Mouse (Mus musculus) embryonic facial prominence, embryonic 14.5 days (tissue): ENCODE results near the gene Ankrd13a. TPM values are rescaled to one million over a fixed set of nuclear protein-coding genes. Genes with fewer than 3 reads are reported as not detected.
"Not testable (repeated sequence)": the region's sequence is repeated elsewhere in the genome, so short reads cannot be mapped to it uniquely, and the experiment has no call there.

ENCODE experiments used
- ATAC-seq: fragments of 200-750 bp; cut with Nextera tagmentation; 2 replicates; pipeline ENCODE4 v1.8.0; 2017; ENCODE audit warnings: low read depth, moderate number of reproducible peaks, moderate TSS enrichment
- DNase-seq: peaks from one replicate; pipeline ENCODE4 v3.0.0-alpha.2; 2015; ENCODE audit warnings: low spot score
- H3K27ac ChIP-seq: fragments of 300-500 bp; sonication (generic); replicated peaks from 2 replicates; pipeline ENCODE4 v1.5.1; 2014; ENCODE audit warnings: low read depth, mild to moderate bottlenecking, low read length, moderate library complexity
- H3K27me3 ChIP-seq: fragments of 300-500 bp; sonication (generic); replicated peaks from 2 replicates; pipeline ENCODE4 v1.6.1; 2014; ENCODE audit warnings: low read length; ENCODE audit not compliant: control insufficient read depth, insufficient read depth
- H3K36me3 ChIP-seq: fragments of 300-500 bp; sonication (generic); 2 replicates; pipeline ENCODE4 v1.6.1; 2014; ENCODE audit warnings: low read length, mixed read lengths; ENCODE audit not compliant: control insufficient read depth, insufficient read depth
- H3K4me1 ChIP-seq: fragments of 300-500 bp; sonication (generic); 2 replicates; pipeline ENCODE4 v1.6.1; 2014; ENCODE audit warnings: antibody characterized with exemption, low read length; ENCODE audit not compliant: control insufficient read depth, insufficient read depth
- H3K4me2 ChIP-seq: fragments of 300-500 bp; sonication (generic); 2 replicates; pipeline ENCODE4 v1.6.1; 2014; ENCODE audit warnings: low read depth, mild to moderate bottlenecking, low read length, moderate library complexity, mixed read lengths
- H3K4me3 ChIP-seq: fragments of 300-500 bp; sonication (generic); 2 replicates; pipeline ENCODE4 v1.5.1; 2014; ENCODE audit warnings: low read depth, mild to moderate bottlenecking, low read length
- H3K9ac ChIP-seq: fragments of 300-500 bp; sonication (generic); 2 replicates; pipeline ENCODE4 v1.6.1; 2014; ENCODE audit warnings: low read depth, mild to moderate bottlenecking, low read length, moderate library complexity, mixed read lengths
- H3K9me3 ChIP-seq: fragments of 300-500 bp; sonication (generic); 2 replicates; pipeline ENCODE4 v1.6.1; 2016; ENCODE audit warnings: low read length; ENCODE audit not compliant: control insufficient read depth
- WGBS: fragments of 180-500 bp; shearing (Covaris S2); extraction: QIAGEN DNeasy Blood & Tissue Kit; methylation state at CpG from one replicate; pipeline ENCODE4 v1.1.7; 2014; 5-methylcytosine and 5-hydroxymethylcytosine counted together
- polyA plus RNA-seq: library from polyadenylated mRNA; unstranded; fragments of >200 nt; fragmentation: Nextera tagmentation; extraction: Ambion mirVana; gene quantifications from 2 replicates; pipeline ENCODE4 v1.2.1, GENCODE M21; 2014

The Ankrd13a gene
- polyA plus RNA-seq, 1 experiment from 2014 or later: 61.4 TPM

GRCm38 (mm10) chr5:114818124-114818523, 43.6 kb downstream of the Ankrd13a start:
- Histone ChIP-seq H3K9ac (no peak overlapping the region), H3K4me3 (no peak overlapping the region), H3K27ac (no peak overlapping the region), H3K27me3 (no peaks in the 10 kb centered on the region), H3K9me3 (peaks cover 18% of the 10 kb centered on the region; the same call in 1 of the 2 replicates), H3K4me2 (no peak overlapping the region), H3K36me3 (peaks cover 7% of the 10 kb centered on the region), H3K4me1 (no peaks in the 10 kb centered on the region)
- 83% methylated on average over 11 of the region's 11 CpGs for WGBS
- DNase-seq (no peak), ATAC-seq (no peak)

- 9% methylated on average over 38 of the region's 53 CpGs for WGBS
- H3K4me1 ChIP-seq: 0 out of 2 replicates have a peak, but pooled peaks cover 3% of the 10 kb centered on the region
- H3K4me3 ChIP-seq: peak within 1 kb of the TSS; percentile 59
- H3K9ac ChIP-seq: peak within 1 kb of the TSS; percentile 65
- peaks cover 12% of the 10 kb centered on the region; the same call in 1 of the 2 replicates for H3K9me3 ChIP-seq
- DNase-seq (peak; percentile 93), ATAC-seq (peak; percentile 88)
- peak within 1 kb of the TSS; percentile 69 for H3K27ac ChIP-seq
- peak within 1 kb of the TSS; percentile 53 for H3K4me2 ChIP-seq
- H3K36me3 ChIP-seq: peaks cover 7% of the 10 kb centered on the region
- H3K27me3 ChIP-seq: no peaks in the 10 kb centered on the region
These were observed 48.6 kb downstream of the Ankrd13a start, which contains the start of gene 1500011B03Rik for GRCm38 (mm10) chr5:114822796-114823688. Gene 1500011B03Rik, minus strand, starts transcription at chr5:114823468.

- Histone ChIP-seq H3K27ac (no peak overlapping the region), H3K4me3 (no peak overlapping the region), H3K9me3 (peaks cover 12% of the 10 kb centered on the region; the same call in 1 of the 2 replicates), H3K9ac (no peak overlapping the region), H3K36me3 (peaks cover 7% of the 10 kb centered on the region), H3K4me2 (0 out of 2 replicates have a peak overlapping the region, but pooled peaks have one; percentile 8), H3K27me3 (no peaks in the 10 kb centered on the region), H3K4me1 (0 out of 2 replicates have a peak, but pooled peaks cover 3% of the 10 kb centered on the region)
- ATAC-seq (no peak), DNase-seq (no peak)
- WGBS: 19% methylated on average over 9 of the region's 9 CpGs
These were observed 49.7 kb downstream of the Ankrd13a start for GRCm38 (mm10) chr5:114824197-114824596.

- Histone ChIP-seq H3K9me3 (peaks cover 12% of the 10 kb centered on the region; the same call in 1 of the 2 replicates), H3K27ac (no peak overlapping the region)
- peak; percentile 88 for ATAC-seq
These were observed 51.7 kb downstream of the Ankrd13a start for GRCm38 (mm10) chr5:114825978-114826691.

GRCm38 (mm10) chr5:114827427-114827826, 53.0 kb downstream of the Ankrd13a start:
- no peaks in the 10 kb centered on the region for H3K27me3 ChIP-seq
- no peak overlapping the region for H3K4me2 ChIP-seq
- no peaks in the 10 kb centered on the region for H3K36me3 ChIP-seq
- H3K4me3 ChIP-seq: no peak overlapping the region
- DNase-seq (no peak), ATAC-seq (no peak)
- no peak overlapping the region for H3K27ac ChIP-seq
- WGBS: 85% methylated on average over 12 of the region's 12 CpGs
- 0 out of 2 replicates have a peak, but pooled peaks cover 3% of the 10 kb centered on the region for H3K4me1 ChIP-seq
- H3K9me3 ChIP-seq: peaks cover 1% of the 10 kb centered on the region; the same call in 1 of the 2 replicates
- H3K9ac ChIP-seq: no peak overlapping the region

More at GRCm38 (mm10) chr5:114825978-114826691, 51.7 kb downstream of the Ankrd13a start:
- Histone ChIP-seq H3K27me3 (no peaks in the 10 kb centered on the region), H3K9ac (peak overlapping the region; percentile 56), H3K4me1 (0 out of 2 replicates have a peak, but pooled peaks cover 3% of the 10 kb centered on the region), H3K36me3 (peaks cover 7% of the 10 kb centered on the region), H3K4me2 (peak overlapping the region; percentile 69), H3K4me3 (peak overlapping the region; percentile 40)
- 8% methylated on average over 23 of the region's 27 CpGs for WGBS
- peak; percentile 94 for DNase-seq

GRCm38 (mm10) chr5:114829740-114830139, 55.3 kb downstream of the Ankrd13a start:
- Histone ChIP-seq H3K9me3 (no peaks in the 10 kb centered on the region), H3K27ac (no peak overlapping the region), H3K27me3 (no peaks in the 10 kb centered on the region), H3K9ac (no peak overlapping the region), H3K4me1 (0 out of 2 replicates have a peak, but pooled peaks cover 3% of the 10 kb centered on the region), H3K4me3 (no peak overlapping the region), H3K4me2 (no peak overlapping the region), H3K36me3 (no peaks in the 10 kb centered on the region)
- DNase-seq (no peak), ATAC-seq (no peak)
- 65% methylated on average over 3 of the region's 3 CpGs for WGBS

- no peak overlapping the region for H3K4me3 ChIP-seq
- H3K9ac ChIP-seq: no peak overlapping the region
- no peaks in the 10 kb centered on the region for H3K27me3 ChIP-seq
- WGBS: 60% methylated on average over 12 of the region's 12 CpGs
- ATAC-seq (no peak), DNase-seq (no peak)
- H3K4me1 ChIP-seq: no peaks in the 10 kb centered on the region
- H3K4me2 ChIP-seq: no peak overlapping the region
- H3K36me3 ChIP-seq: no peaks in the 10 kb centered on the region
- no peak overlapping the region for H3K27ac ChIP-seq
- H3K9me3 ChIP-seq: 0 out of 2 replicates have a peak, but pooled peaks cover 5% of the 10 kb centered on the region
These were observed 62.4 kb downstream of the Ankrd13a start for GRCm38 (mm10) chr5:114836886-114837285.

- not testable (repeated sequence) for H3K4me1 ChIP-seq, H3K27ac ChIP-seq, ATAC-seq, H3K4me2 ChIP-seq, H3K27me3 ChIP-seq, H3K9me3 ChIP-seq, H3K36me3 ChIP-seq, H3K4me3 ChIP-seq, H3K9ac ChIP-seq
- WGBS: 54% methylated on average over 5 of the region's 5 CpGs
- DNase-seq: peak; percentile 48
These were observed 66.0 kb downstream of the Ankrd13a start for GRCm38 (mm10) chr5:114840481-114840880.
